ENCODE assay signal across 11 mouse cellular contexts in the genomic region with DNA sequence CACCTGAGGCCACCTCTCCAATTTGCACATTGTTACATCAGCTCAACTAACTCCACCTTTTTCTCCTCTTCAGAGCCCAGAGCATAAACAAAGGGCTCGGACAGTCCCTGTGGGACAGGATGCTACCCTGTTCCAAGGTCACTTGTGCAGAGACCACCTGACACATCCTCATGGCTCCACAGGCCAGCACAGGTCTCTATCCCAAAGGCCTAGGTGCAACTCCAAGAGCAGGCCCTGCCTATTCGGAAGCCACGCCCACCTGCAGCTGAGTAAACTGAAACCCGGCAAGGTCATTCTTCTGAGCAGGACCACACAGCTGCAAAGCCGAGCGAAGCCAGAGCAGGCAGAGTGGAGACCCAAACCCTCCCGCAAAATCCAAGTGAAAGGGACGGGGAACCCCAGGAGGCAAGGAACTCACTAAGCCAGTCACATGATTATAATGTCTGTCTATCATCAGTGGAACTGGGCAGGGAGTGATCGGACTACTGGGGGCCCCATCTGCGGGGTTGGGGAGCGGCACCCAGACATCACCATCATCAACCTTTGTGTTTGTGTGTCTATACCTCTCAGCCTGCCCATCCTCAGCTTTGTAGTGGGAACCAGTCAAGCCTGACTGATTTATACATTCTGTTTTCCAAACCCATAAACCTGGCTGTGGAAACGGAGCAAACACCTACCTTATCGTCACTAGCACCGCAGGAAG.
A peak's percentile ranks its signal among the peaks of the same experiment; 100 is the strongest.
DNase-seq lines count a peak whose midpoint lies in the region; ATAC-seq lines count a peak whose summit lies in the region.
"Had no signal": no experiment of that assay in that cellular context is flagged by ENCODE, and none has a peak within 500 bp of the region (broad histone marks: within the 10 kb centered on the region; RNA-seq: fewer than 3 reads in every experiment).

No protein-coding gene starts in this region.

- no peaks in the 10 kb centered on the region for H3K4me1 ChIP-seq in neural tube, embryonic 15.5 days
- H3K4me1 ChIP-seq in embryonic facial prominence, embryonic 14.5 days (ENCODE audit: control insufficient read depth, insufficient read depth, low read length), result no peaks in the 10 kb centered on the region
- H3K4me1 ChIP-seq in limb, embryonic 10.5 days, result peaks cover 14% of the 10 kb centered on the region
- peaks cover 16% of the 10 kb centered on the region; the same call in 1 of the 2 replicates for H3K4me1 ChIP-seq in stomach, embryonic 16.5 days (ENCODE audit: control insufficient read depth, insufficient read depth, low read length)

- H3K27ac ChIP-seq in neural tube, embryonic 15.5 days (replicated peaks), result no peak overlapping the region
- H3K27ac ChIP-seq in embryonic facial prominence, embryonic 14.5 days (replicated peaks; ENCODE audit: low read depth, low read length), result no peak overlapping the region
- no peak overlapping the region for H3K27ac ChIP-seq in limb, embryonic 10.5 days
- peak overlapping the region; percentile 25; the same call in 1 of the 2 replicates for H3K27ac ChIP-seq in stomach, embryonic 16.5 days (ENCODE audit: low read length)
- H3K27ac ChIP-seq: midbrain, embryonic 12.5 days had no signal

- WGBS in neural tube, embryonic 15.5 days, result 32% methylated on average over 14 of the region's 14 CpGs
- WGBS in embryonic facial prominence, embryonic 14.5 days, result 24% methylated on average over 14 of the region's 14 CpGs
- 37% methylated on average over 14 of the region's 14 CpGs for WGBS in limb, embryonic 10.5 days
- WGBS in stomach, embryonic 16.5 days, result 16% methylated on average over 14 of the region's 14 CpGs

- no peak overlapping the region for H3K9ac ChIP-seq in neural tube, embryonic 15.5 days (replicated peaks)
- H3K9ac ChIP-seq in embryonic facial prominence, embryonic 14.5 days (ENCODE audit: low read depth, low read length), result no peak overlapping the region
- H3K9ac ChIP-seq in stomach, embryonic 16.5 days (ENCODE audit: low read length), result 0 out of 2 replicates have a peak overlapping the region, but pooled peaks have one; percentile 1
- H3K9ac ChIP-seq: midbrain, embryonic 12.5 days had no signal

- H3K4me2 ChIP-seq in neural tube, embryonic 15.5 days, result no peak overlapping the region
- H3K4me2 ChIP-seq in embryonic facial prominence, embryonic 14.5 days (ENCODE audit: low read depth, low read length), result no peak overlapping the region
- peak overlapping the region; percentile 13 for H3K4me2 ChIP-seq in stomach, embryonic 16.5 days (ENCODE audit: low read depth, low read length)
- H3K4me2 ChIP-seq: midbrain, embryonic 12.5 days had no signal

- H3K36me3 ChIP-seq in neural tube, embryonic 15.5 days, result no peaks in the 10 kb centered on the region
- H3K36me3 ChIP-seq in embryonic facial prominence, embryonic 14.5 days (ENCODE audit: control insufficient read depth, insufficient read depth, low read length), result no peaks in the 10 kb centered on the region
- no peaks in the 10 kb centered on the region for H3K36me3 ChIP-seq in limb, embryonic 10.5 days
- no peaks in the 10 kb centered on the region for H3K36me3 ChIP-seq in stomach, embryonic 16.5 days (ENCODE audit: control insufficient read depth, insufficient read depth, low read length)
- H3K36me3 ChIP-seq: midbrain, embryonic 12.5 days had no signal

- no peaks in the 10 kb centered on the region for H3K9me3 ChIP-seq in neural tube, embryonic 15.5 days (replicated peaks)
- H3K9me3 ChIP-seq in embryonic facial prominence, embryonic 14.5 days (ENCODE audit: control insufficient read depth, low read length), result no peaks in the 10 kb centered on the region
- no peaks in the 10 kb centered on the region for H3K9me3 ChIP-seq in limb, embryonic 10.5 days (replicated peaks)
- H3K9me3 ChIP-seq in stomach, embryonic 16.5 days (replicated peaks; ENCODE audit: control insufficient read depth, low read length), result no peaks in the 10 kb centered on the region
- H3K9me3 ChIP-seq: midbrain, embryonic 12.5 days had no signal

- H3K4me3 ChIP-seq in neural tube, embryonic 15.5 days (replicated peaks), result no peak overlapping the region
- H3K4me3 ChIP-seq in embryonic facial prominence, embryonic 14.5 days (ENCODE audit: low read depth, low read length), result no peak overlapping the region
- H3K4me3 ChIP-seq in limb, embryonic 10.5 days, result no peak overlapping the region
- H3K4me3 ChIP-seq in stomach, embryonic 16.5 days (replicated peaks; ENCODE audit: low read length), result no peak overlapping the region
- H3K4me3 ChIP-seq: midbrain, embryonic 12.5 days had no signal

- DNase-seq in neural tube, embryonic 10.5 days (ENCODE audit: extremely low spot score, low spot score), result peak; percentile 56
- peak; percentile 59 for DNase-seq in embryonic facial prominence, embryonic 14.5 days (ENCODE audit: low spot score)
- peak; percentile 65 for DNase-seq in limb, embryonic 10.5 days (ENCODE audit: low spot score)
- no peak for DNase-seq in left cerebral cortex, adult 9 months (ENCODE audit: low spot score in 2 of 2)
- DNase-seq in cerebellum, adult 11 months, result no peak
- DNase-seq in thymus, postnatal 10 days (ENCODE audit: low spot score in 2 of 2), result no peak
- DNase-seq: thymus, adult 18-20 months had no signal

- ATAC-seq in neural tube, embryonic 15.5 days (ENCODE audit: low FRiP score), result no peak; the same call in 1 of the 2 replicates
- ATAC-seq in embryonic facial prominence, embryonic 14.5 days (ENCODE audit: low read depth), result peak; percentile 33; the same call in 1 of the 2 replicates
- peak; percentile 86 for ATAC-seq in stomach, embryonic 16.5 days (ENCODE audit: insufficient read depth, low FRiP score)
- ATAC-seq: forebrain, embryonic 16.5 days had no signal

- H3K27me3 ChIP-seq in neural tube, embryonic 15.5 days (replicated peaks), result no peaks in the 10 kb centered on the region
- H3K27me3 ChIP-seq in embryonic facial prominence, embryonic 14.5 days (replicated peaks; ENCODE audit: control insufficient read depth, insufficient read depth, low read length), result no peaks in the 10 kb centered on the region
- H3K27me3 ChIP-seq in limb, embryonic 10.5 days (ENCODE audit: low read depth, poor library complexity, severe bottlenecking), result 0 out of 2 replicates have a peak, but pooled peaks cover 4% of the 10 kb centered on the region
- H3K27me3 ChIP-seq in stomach, embryonic 16.5 days (ENCODE audit: control insufficient read depth, insufficient read depth, low read length), result no peaks in the 10 kb centered on the region

Comparison
In these comparisons a context has a peak if more than half of its experiments do, and no peak if none do; other contexts are left out.
1. DNase-seq: peak in neural tube, embryonic 10.5 days (single experiment), embryonic facial prominence, embryonic 14.5 days (single experiment) and limb, embryonic 10.5 days (single experiment); none in left cerebral cortex, adult 9 months (0 of 2), cerebellum, adult 11 months (single experiment) and thymus, postnatal 10 days (0 of 2).